Mouse (Mus musculus): ENCODE measurements around the gene Arfip1.

The Arfip1 gene

GRCm38 (mm10) chr3:84461687-84462086 is 120.7 kb downstream of the Arfip1 start:
- DNase-seq (ENCODE audit: extremely low read depth, low read depth, low spot score), result no peak

DNA sequence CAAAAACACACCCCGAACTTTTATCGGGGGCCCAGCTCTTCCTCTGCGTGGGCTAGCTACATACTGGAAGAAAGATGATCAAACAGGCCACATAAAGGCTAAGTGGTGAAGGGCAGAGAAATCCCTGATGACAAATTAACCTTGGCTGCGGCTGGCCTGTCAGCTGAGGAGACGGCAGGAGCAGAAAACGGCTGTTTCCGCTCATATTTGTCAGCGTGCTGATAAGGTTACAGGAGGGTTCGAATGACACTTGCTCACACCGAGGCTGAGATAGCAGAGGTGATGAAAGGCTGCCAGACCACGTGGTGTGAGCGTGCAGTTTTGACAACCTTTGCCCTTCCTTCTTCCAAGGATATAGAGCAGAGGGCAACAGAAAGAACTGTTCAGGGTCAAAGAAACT is 121.5 kb downstream of the Arfip1 start:
- no peak for DNase-seq (ENCODE audit: extremely low read depth, low read depth, low spot score)

GRCm38 (mm10) chr3:84460499-84460898 is 121.9 kb downstream of the Arfip1 start:
- no peak for DNase-seq (ENCODE audit: extremely low read depth, low read depth, low spot score)

DNA sequence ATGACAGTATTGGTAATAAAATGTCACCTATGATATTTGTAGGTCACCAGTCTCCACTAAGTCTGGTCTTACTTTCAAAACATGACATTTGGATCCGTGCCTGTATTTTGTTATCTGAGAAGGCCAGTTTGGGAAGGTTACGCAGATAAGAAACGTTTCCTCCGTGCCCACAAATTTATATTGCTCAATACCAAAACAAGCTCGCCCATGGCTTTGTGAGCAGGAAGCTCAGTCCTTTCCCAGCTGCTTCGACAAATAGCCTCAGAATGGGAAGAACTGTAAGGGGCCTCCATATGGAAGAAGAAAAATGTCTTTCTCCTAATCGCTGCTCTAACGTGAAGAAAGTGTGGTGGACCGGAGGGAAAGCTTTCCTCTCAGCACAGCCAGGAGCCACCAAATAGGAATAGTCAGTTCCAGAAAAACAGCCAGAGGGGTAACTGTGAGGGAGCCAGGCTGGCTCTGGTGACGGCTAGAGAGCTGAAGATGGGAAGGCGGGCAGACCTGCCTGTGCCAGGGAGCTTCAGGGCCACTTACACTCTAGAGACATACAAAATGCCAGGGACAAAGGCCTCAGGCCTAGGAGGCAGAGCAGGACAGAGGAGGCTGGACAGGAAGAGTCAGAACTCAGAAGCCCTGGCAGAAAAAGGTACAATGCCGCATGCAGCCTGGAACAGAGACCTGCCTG is 126.5 kb downstream of the Arfip1 start:
- DNase-seq (ENCODE audit: extremely low read depth, low read depth, low spot score), result no peak

DNA sequence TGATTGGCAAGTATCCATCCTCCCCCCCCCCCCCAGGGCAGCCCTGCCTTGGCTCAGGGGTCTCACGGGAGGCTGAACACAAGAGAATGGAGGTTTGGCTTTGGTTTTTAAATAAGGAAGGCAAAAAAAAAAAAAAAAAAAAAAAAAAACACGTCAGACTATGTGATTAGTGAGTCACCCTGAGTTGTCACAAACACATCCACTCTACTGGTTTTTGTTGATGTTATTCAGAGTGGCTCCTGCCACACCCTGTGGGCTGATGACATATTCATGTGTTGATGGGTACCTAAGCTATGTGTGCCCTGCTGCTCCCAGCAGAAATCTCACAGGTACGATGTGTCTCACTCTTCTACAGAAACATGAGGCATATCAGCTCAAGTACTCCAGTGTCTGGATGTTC is 131.8 kb downstream of the Arfip1 start:
- no peak for DNase-seq (ENCODE audit: extremely low read depth, low read depth, low spot score)

DNA sequence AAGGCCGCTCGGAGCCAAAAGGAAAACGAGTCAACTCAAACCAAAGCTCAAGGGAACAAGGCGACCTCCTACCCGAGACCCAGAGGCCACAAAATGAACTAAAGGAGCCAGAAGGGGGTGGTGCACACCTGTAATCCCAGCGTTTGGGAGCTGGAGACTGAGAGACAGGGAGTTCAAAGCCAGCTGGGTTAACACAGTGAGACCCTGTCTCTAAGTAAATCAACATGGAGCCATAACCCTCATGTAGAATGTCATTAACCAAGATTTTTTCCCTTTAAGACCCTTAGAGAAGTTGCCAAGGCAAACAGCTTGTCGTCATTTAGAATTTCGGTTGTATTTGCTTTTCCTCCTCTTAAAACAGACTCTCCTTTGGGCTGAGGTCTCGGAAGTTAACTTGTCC is 133.4 kb downstream of the Arfip1 start:
- DNase-seq (ENCODE audit: extremely low read depth, low read depth, low spot score), result no peak

GRCm38 (mm10) chr3:84447803-84448202 is 134.6 kb downstream of the Arfip1 start:
- no peak for DNase-seq (ENCODE audit: extremely low read depth, low read depth, low spot score)
